Mouse (Mus musculus) ZHBTc4 (cell line): ENCODE data around the gene Ttc3.
A peak's percentile ranks its signal among the peaks of the same experiment; 100 is the strongest.
"Not testable (repeated sequence)": the region's sequence is repeated elsewhere in the genome, so short reads cannot be mapped to it uniquely, and the experiment has no call there.

Experiments
- DNase-seq: peaks from one replicate; pipeline ENCODE4 v3.0.0-alpha.2; 2011; ENCODE audit warnings: low read depth, low spot score

Gene Ttc3

GRCm38 (mm10) chr16:94370173-94370914, at the start of gene Ttc3:
Gene Ttc3 (plus strand): TSS chr16:94370618.
- peak; percentile 97 for DNase-seq

GRCm38 (mm10) chr16:94323681-94324080, 46.7 kb upstream of the Ttc3 start:
- DNase-seq: peak; percentile 31

GRCm38 (mm10) chr16:94326008-94326407, 44.4 kb upstream of the Ttc3 start:
- DNase-seq: no peak

GRCm38 (mm10) chr16:94327781-94328711, 42.4 kb upstream of the Ttc3 start, which contains the start of gene Ripply3:
Gene Ripply3 (plus strand): TSS chr16:94328420.
- peak; percentile 68 for DNase-seq

- peak; percentile 20 for DNase-seq
Measured at GRCm38 (mm10) chr16:94328881-94329867, 41.2 kb upstream of the Ttc3 start.

GRCm38 (mm10) chr16:94330429-94330828, 40.0 kb upstream of the Ttc3 start:
- DNase-seq: no peak

- DNase-seq: no peak
Measured at GRCm38 (mm10) chr16:94331233-94331885, 39.1 kb upstream of the Ttc3 start.

- peak; percentile 81 for DNase-seq
Measured at GRCm38 (mm10) chr16:94331886-94332252, 38.5 kb upstream of the Ttc3 start.

GRCm38 (mm10) chr16:94335656-94336055, 34.8 kb upstream of the Ttc3 start:
- no peak for DNase-seq

GRCm38 (mm10) chr16:94339164-94340160, 31.0 kb upstream of the Ttc3 start:
- not testable (repeated sequence) for DNase-seq

- no peak for DNase-seq
Measured at GRCm38 (mm10) chr16:94345733-94346132, 24.7 kb upstream of the Ttc3 start.

GRCm38 (mm10) chr16:94347080-94347731, 23.2 kb upstream of the Ttc3 start:
- no peak for DNase-seq

- no peak for DNase-seq
Measured at GRCm38 (mm10) chr16:94348779-94349178, 21.6 kb upstream of the Ttc3 start.

GRCm38 (mm10) chr16:94349588-94350286, 20.7 kb upstream of the Ttc3 start:
- DNase-seq: no peak

GRCm38 (mm10) chr16:94350287-94350677, 20.1 kb upstream of the Ttc3 start:
- DNase-seq: no peak

- DNase-seq: peak; percentile 29
Measured at GRCm38 (mm10) chr16:94354450-94354849, 16.0 kb upstream of the Ttc3 start.

- no peak for DNase-seq
Measured at GRCm38 (mm10) chr16:94356046-94356445, 14.4 kb upstream of the Ttc3 start.

GRCm38 (mm10) chr16:94356776-94357494, 13.5 kb upstream of the Ttc3 start:
- no peak for DNase-seq
